13 mouse cellular contexts compared by ENCODE assay signal in the genomic region with DNA sequence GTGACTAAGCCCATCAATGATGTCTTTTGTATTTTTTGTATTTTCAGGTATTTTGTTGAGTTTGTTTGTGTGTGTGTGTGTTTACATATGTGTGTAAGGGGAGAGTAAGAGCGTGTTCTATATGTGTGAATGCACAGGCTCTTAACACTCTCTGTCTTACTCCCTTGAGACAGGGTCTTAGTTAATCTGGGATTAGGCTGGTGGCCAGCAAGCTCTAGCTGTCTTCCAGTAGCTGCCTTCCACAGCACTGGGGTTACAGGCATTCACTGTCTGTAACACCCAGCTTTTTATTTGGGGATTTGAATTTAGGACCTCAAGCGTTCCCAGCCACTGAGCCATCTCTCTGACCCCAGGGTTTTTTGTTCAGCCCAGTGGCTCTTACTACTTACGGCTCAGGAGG.
"Had no signal": no experiment of that assay in that cellular context is flagged by ENCODE, and none has a peak within 500 bp of the region (broad histone marks: within the 10 kb centered on the region; RNA-seq: fewer than 3 reads in every experiment).

No protein-coding gene starts in this region.

- DNase-seq: kidney, adult 11 months; kidney, adult 9 months; kidney, postnatal 36 days; layer of hippocampus, adult 9-11 months; layer of hippocampus, postnatal 36 days; lung, adult 18-20 months; right cerebral cortex, postnatal 25 days; thymus, postnatal 36 days had no signal

- H3K4me3 ChIP-seq: limb, embryonic 13.5 days; neural tube, embryonic 13.5 days had no signal

- H3K27ac ChIP-seq: kidney, postnatal 0 days; limb, embryonic 13.5 days; liver, embryonic 14.5 days; neural tube, embryonic 13.5 days had no signal

- H3K4me2 ChIP-seq: limb, embryonic 13.5 days; neural tube, embryonic 13.5 days had no signal

- H3K9ac ChIP-seq: limb, embryonic 13.5 days; liver, embryonic 14.5 days; neural tube, embryonic 13.5 days had no signal

- H3K27me3 ChIP-seq: limb, embryonic 13.5 days; neural tube, embryonic 13.5 days had no signal

- ATAC-seq: inflammation-experienced regulatory T-cells, adult 6 months had no signal

- H3K9me3 ChIP-seq: limb, embryonic 13.5 days; neural tube, embryonic 13.5 days had no signal
